Mouse (Mus musculus): ENCODE measurements around the gene Lyl1.

DNA sequence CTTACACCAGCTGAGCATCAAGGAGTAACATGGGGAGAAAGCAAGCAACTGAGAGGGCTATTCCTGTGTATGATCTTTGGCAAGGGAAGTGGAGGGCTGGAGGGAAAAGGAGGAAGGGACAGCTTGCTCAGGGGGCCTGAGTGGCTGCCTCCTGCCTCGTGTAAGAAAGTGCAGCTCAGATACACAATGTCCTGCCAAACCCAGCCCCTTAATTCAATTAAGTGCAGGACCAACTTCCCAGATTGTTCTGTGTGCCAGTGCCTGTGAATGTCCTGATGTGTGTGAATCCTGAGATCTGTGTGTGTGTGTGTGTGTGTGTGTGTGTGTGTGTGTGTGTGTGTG, 38.1 kb downstream of the Lyl1 start:
- no peak for TF ChIP-seq POLR2A (IDR thresholded peaks at IDR 0.05; ENCODE audit: borderline replicate concordance, extremely low read depth, low read depth, low read length)
- TF ChIP-seq CTCF (IDR thresholded peaks at IDR 0.05; ENCODE audit: insufficient read depth, low read length) = no peak
